Mouse (Mus musculus) left cerebral cortex, adult 2 months (tissue): ENCODE data around the gene Cyp1b1. TPM values are rescaled to one million over a fixed set of nuclear protein-coding genes. Genes with fewer than 3 reads are reported as not detected.

Experiments used
- DNase-seq, 2 experiments: peaks; one replicate each; pipeline ENCODE4 v3.0.0; 2021 to 2022; ENCODE audit warnings: low spot score in 2 of 2, mixed read lengths in 1 of 2; ENCODE audit errors: extremely low spot score in 1 of 2
- H3K27ac ChIP-seq: fragments of 200-600 bp; 2 replicates; pipeline ENCODE4 v1.8.1; 2022
- H3K4me3 ChIP-seq: fragments of 200-600 bp; 2 replicates; pipeline ENCODE4 v1.8.1; 2022
- CTCF ChIP-seq: fragments of 200-600 bp; IDR thresholded peaks from 2 replicates; pipeline ENCODE4 v1.8.1; 2022; ENCODE audit warnings: antibody characterized with exemption, mild to moderate bottlenecking, moderate library complexity
- intact Hi-C: fragments of 180-260 bp; cut with DNase I; formaldehyde crosslinking; loops from one replicate; pipeline ENCODE4 v1.15.1; 2025
- long read RNA-seq, 2 experiments: library from polyadenylated mRNA; stranded (forward); transcript quantifications; one replicate each; pipeline ENCODE4 v2.0.0; 2021; ENCODE audit warnings: borderline mapping rate in 2 of 2
- total RNA-seq, 2 experiments: library from RNA; stranded (reverse); gene quantifications; 2 replicates each; pipeline ENCODE4 v1.2.3; 2021

Gene Cyp1b1
- 1 to 10 TPM; 3.6 to 4.1 TPM for total RNA-seq
- long read RNA-seq, experiment 1, full-length matches to known transcripts = 5 of 10 reads
- long read RNA-seq, experiment 1, partial matches to known transcripts = 4 of 10 reads
- long read RNA-seq, experiment 1, other reads (novel, unspliced or antisense) = 1 of 10 reads
- long read RNA-seq, experiment 2, partial matches to known transcripts = 1 of 1 reads
- long read RNA-seq, experiment 2, other reads (novel, unspliced or antisense) = 0 of 1 reads

GRCm38 (mm10) chr17:79714931-79715637 is at the start of gene Cyp1b1:
Gene Cyp1b1, minus strand, starts transcription at chr17:79715061.
- no peak for DNase-seq
- peak within 1 kb of the TSS; percentile 52 for H3K4me3 ChIP-seq
- intact Hi-C loops = no loop called here
- no peak for TF ChIP-seq CTCF
- no peak within 1 kb of the TSS for H3K27ac ChIP-seq

GRCm38 (mm10) chr17:79761841-79762240 is 47.0 kb upstream of the Cyp1b1 start:
- no peak for TF ChIP-seq CTCF
- DNase-seq = no peak
- no peak overlapping the region for H3K4me3 ChIP-seq
- no peak overlapping the region for H3K27ac ChIP-seq
- intact Hi-C loops = no loop called here

GRCm38 (mm10) chr17:79753831-79754230 is 39.0 kb upstream of the Cyp1b1 start:
- Histone ChIP-seq H3K4me3 (no peak overlapping the region), H3K27ac (no peak overlapping the region)
- no peak for TF ChIP-seq CTCF
- DNase-seq = no peak
- intact Hi-C loops = no loop called here

GRCm38 (mm10) chr17:79752836-79753235 is 38.0 kb upstream of the Cyp1b1 start:
- no peak overlapping the region for H3K4me3 ChIP-seq
- DNase-seq = no peak
- intact Hi-C loops = no loop called here
- no peak overlapping the region for H3K27ac ChIP-seq
- TF ChIP-seq CTCF = peak; percentile 27

- DNase-seq = no peak
Observed at GRCm38 (mm10) chr17:79751661-79752191, 36.9 kb upstream of the Cyp1b1 start.

GRCm38 (mm10) chr17:79749647-79750046 is 34.8 kb upstream of the Cyp1b1 start:
- DNase-seq = no peak
- TF ChIP-seq CTCF = no peak
- intact Hi-C loops = no loop called here
- Histone ChIP-seq H3K27ac (no peak overlapping the region), H3K4me3 (no peak overlapping the region)

More at GRCm38 (mm10) chr17:79751661-79752191, 36.9 kb upstream of the Cyp1b1 start:
- intact Hi-C loops = no loop called here
- H3K27ac ChIP-seq = no peak overlapping the region
- no peak for TF ChIP-seq CTCF
- H3K4me3 ChIP-seq = no peak overlapping the region

- DNase-seq = no peak
- no peak for TF ChIP-seq CTCF
- intact Hi-C loops = no loop called here
- Histone ChIP-seq H3K4me3 (no peak overlapping the region), H3K27ac (no peak overlapping the region)
Observed at GRCm38 (mm10) chr17:79746954-79747353, 32.1 kb upstream of the Cyp1b1 start.

GRCm38 (mm10) chr17:79746146-79746591 is 31.3 kb upstream of the Cyp1b1 start:
- Histone ChIP-seq H3K4me3 (no peak overlapping the region), H3K27ac (no peak overlapping the region)
- intact Hi-C loops = no loop called here
- no peak for TF ChIP-seq CTCF
- no peak for DNase-seq

GRCm38 (mm10) chr17:79745051-79745731 is 30.3 kb upstream of the Cyp1b1 start:
- H3K27ac ChIP-seq = no peak overlapping the region
- intact Hi-C loops = no loop called here
- TF ChIP-seq CTCF = no peak
- H3K4me3 ChIP-seq = no peak overlapping the region
- DNase-seq = no peak

- no peak for TF ChIP-seq CTCF
- no peak overlapping the region for H3K4me3 ChIP-seq
- DNase-seq = no peak
- H3K27ac ChIP-seq = no peak overlapping the region
- intact Hi-C loops = no loop called here
Observed at GRCm38 (mm10) chr17:79743507-79743906, 28.6 kb upstream of the Cyp1b1 start.

- no peak for TF ChIP-seq CTCF
- no peak for DNase-seq
- Histone ChIP-seq H3K27ac (no peak overlapping the region), H3K4me3 (no peak overlapping the region)
- intact Hi-C loops = no loop called here
Observed at GRCm38 (mm10) chr17:79742635-79743034, 27.8 kb upstream of the Cyp1b1 start.
